Mouse (Mus musculus): Measurements from ENCODE around the gene Hip1r.

- no peak for TF ChIP-seq CTCF (IDR thresholded peaks at IDR 0.05; ENCODE audit: low read depth, low read length)
- no peak for TF ChIP-seq POLR2A (IDR thresholded peaks at IDR 0.05; ENCODE audit: extremely low read depth, insufficient read depth, low read length)
These were observed 22.0 kb downstream of the Hip1r start for GRCm38 (mm10) chr5:123995388-123995787.

All from liver, adult 2 months (tissue).